Mouse (Mus musculus): Measurements from ENCODE around the gene Medag.

GRCm38 (mm10) chr5:149367011-149367410 is 44.5 kb upstream of the Medag start:
- no peak for TF ChIP-seq GATA1 (IDR thresholded peaks at IDR 0.05; ENCODE audit: low read length)
- TF ChIP-seq TAL1 (IDR thresholded peaks at IDR 0.05; ENCODE audit: low read length): no peak

All from erythroblast, embryonic 14.5 days (primary cell).